Mouse (Mus musculus): ENCODE data around the gene Sesn3.

DNA sequence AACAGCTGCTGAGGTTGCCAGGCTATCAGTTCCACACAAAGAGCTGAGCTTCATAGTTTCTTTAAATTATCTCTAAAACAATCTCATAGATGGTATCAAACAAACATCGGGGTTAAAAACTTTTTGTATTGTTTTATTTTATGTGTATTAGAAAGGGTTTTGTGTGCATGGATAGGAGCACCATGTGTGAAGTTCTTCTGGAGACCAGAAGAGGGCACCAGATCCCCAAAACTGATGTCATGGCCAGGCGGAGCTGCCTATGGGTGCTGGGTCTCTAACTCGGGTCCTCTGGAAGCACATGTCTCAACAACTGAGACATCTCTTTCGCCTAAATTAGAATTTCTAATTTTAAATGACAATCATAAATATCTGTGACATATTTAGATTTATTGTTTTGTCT lies 73.5 kb downstream of the Sesn3 start:
- TF ChIP-seq CTCF (IDR thresholded peaks at IDR 0.05; ENCODE audit: low read depth) (peak; percentile 73), EP300 (optimal IDR thresholded peaks at IDR 0.05) (no peak)
